Mouse (Mus musculus) left cerebral cortex, postnatal 4 days (tissue): ENCODE results near the gene 0610037L13Rik. TPM values are rescaled to one million over a fixed set of nuclear protein-coding genes. Genes with fewer than 3 reads are reported as not detected.

Source experiments
- DNase-seq: peaks from one replicate; pipeline ENCODE4 v3.0.0-alpha.2; 2022
- intact Hi-C: fragments of 180-260 bp; cut with DNase I; formaldehyde crosslinking; loops from one replicate; pipeline ENCODE4 v1.15.1; 2025
- total RNA-seq, 2 experiments: library from RNA; stranded (reverse); gene quantifications; 2 replicates each; pipeline ENCODE4 v1.2.3; 2021

Gene 0610037L13Rik
- total RNA-seq, 2 experiments from 2014 or later, result 53.0 to 57.5 TPM

DNA sequence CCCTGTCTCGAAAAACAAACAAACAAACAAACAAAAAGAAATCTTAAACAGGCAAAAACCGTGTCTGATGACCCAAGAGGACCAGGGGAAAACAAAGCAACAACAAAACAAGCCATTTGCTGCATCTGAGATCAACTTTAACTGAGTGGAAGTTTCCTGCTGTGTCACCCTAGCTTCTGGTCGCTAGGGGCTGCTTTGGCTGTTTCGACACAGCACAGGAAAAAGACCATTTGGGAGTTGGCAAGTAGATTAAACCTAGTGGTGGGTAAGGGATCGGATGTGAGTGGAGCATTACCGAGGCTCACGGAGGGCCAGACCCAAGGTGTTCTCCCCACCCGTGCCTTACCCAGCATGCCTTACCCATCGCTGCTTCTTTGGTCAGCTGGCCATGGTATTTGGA is 16.9 kb downstream of the 0610037L13Rik start:
- intact Hi-C loops, result no loop called here
- no peak for DNase-seq

DNA sequence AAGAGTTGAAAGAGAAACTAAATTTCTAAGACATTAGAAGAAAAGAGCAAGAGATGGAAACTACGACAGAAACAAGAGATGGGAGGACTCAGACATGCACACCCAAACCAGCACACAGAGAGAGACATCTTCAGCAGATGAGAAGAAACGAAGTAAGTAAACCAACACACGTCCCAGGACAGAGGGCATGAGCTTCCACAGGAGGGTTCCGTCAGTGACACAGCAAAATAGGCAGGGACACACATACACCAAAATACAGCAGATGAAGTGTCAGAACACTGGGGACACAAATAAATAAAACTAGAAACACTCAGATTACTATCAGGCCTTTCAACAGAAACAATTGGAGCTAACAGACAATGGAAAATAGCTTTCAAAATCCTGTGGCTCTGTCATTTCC is 20.4 kb downstream of the 0610037L13Rik start:
- intact Hi-C loops, result no loop called here
- DNase-seq, result no peak

DNA sequence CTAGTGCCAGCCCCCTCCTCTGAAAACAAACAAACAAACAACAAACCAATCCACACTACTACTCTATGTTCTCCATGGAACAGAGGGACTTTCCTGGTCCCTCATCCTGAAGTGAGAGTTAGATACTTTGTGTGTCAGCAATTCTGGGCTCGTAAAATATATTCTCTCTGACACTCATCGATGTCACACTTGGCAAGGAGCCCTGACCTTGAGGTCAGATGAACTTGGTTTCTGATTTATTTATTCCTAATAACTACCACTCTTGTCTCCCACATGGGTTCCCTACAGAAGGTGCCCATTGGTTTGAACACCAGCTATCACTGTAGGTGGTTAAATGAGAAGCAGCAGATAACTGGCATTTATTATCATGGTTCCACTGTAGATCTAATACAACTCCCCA is 30.7 kb downstream of the 0610037L13Rik start:
- DNase-seq, result no peak
- intact Hi-C loops, result no loop called here

DNA sequence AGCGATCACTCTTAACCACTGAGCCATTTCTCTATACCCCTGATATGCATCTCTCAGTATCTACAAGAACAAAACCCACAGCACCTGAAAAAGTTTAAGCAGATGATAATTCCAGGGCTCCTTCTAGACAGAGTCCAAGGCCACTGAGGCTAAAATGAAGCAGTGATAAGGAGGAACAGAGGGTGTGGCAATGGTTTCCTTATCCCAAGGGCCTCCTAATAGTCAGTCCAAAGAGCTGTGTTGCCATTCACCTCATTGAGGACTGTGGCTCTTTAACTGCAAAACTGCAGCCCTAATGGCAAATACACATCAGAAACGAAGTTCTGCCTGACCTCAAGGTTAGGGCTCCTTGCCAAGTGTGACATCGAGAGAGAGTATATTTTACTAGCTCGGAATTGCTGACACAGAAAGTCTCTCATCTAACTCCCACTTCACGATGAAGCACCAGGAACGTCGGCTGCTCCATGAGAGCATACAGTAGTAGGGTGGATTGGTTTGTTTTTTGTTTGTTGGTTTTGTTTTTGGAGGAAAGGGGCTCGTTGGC is 31.6 kb downstream of the 0610037L13Rik start:
- intact Hi-C loops, result no loop called here
- DNase-seq, result no peak

DNA sequence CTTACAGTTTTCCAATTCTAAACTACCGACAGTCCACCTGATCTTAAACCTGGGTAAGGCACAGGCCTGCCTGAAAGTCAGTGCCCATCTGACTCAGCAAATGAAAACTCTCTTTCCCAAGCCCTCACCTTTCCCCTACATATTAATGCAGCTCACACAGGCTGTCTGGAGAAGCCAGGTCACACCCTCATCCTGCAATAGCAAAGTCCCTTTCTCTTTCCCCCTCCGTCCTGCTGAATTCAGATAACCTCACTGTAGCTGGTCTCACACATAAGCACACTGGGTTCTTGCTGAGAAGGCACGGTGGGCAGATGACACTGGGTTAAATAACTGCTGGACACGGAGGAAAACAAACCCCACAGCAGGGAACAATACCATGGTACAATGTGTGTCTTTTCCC is 32.3 kb downstream of the 0610037L13Rik start:
- intact Hi-C loops, result no loop called here
- DNase-seq, result no peak

DNA sequence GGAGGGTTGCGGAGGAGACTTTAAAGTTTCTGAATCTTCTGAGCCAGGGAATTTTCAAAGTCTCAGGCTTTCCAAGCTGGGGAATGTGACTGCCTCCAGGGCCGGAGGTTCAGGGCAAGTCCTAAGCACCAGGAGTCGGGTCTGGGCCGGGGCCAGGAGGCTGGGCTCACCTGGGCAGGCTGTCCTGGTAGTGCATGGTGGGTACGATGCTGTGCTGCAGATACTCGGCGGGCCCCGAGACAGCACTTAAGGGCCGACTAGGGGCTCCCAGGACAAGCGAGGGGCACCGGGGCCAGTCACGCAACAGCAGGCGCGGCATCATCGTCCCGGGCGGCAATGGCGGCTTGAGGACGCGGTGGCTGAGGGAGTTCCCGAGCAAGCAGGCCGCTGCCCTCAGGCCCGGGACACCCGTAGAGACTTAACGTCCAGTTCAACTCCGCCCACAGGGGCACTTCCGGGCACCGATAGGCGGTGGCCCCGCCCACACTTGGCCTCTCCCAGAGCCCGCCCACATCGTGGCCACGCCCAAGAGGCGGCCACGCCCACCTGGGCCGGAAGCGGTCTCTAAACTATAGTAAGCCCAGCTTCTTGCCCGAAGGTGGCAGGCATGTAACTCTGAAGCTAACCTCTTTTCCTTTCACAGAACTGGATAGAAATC is 33.7 kb downstream of the 0610037L13Rik start, which contains the start of gene Cpt2:
Gene Cpt2 (minus strand): TSS at position 466 of the 658 bp plus-strand sequence.
- intact Hi-C loops, result no loop called here

DNA sequence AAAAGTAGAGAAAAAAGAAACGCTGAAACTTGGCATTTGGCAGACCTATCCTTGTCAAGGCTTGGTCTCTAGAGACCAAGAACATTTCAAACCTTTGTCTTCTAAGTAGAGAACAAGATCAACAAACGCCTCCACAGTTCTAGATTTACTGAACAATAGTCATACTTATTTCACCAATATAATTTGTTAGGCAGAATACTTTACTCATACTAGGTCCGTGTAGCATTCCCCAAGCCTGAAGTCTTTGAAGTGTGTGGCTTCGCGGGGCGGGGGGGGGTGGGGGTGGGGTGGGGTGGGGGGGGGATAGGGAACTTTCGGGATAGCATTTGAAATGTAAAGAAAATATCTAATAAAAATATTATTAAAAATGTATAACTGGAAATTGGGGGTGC is 34.2 kb downstream of the 0610037L13Rik start:
- DNase-seq, result no peak
- intact Hi-C loops, result no loop called here

More for the DNA sequence above, 33.7 kb downstream of the 0610037L13Rik start, which contains the start of gene Cpt2:
- peak; percentile 94 for DNase-seq

DNA sequence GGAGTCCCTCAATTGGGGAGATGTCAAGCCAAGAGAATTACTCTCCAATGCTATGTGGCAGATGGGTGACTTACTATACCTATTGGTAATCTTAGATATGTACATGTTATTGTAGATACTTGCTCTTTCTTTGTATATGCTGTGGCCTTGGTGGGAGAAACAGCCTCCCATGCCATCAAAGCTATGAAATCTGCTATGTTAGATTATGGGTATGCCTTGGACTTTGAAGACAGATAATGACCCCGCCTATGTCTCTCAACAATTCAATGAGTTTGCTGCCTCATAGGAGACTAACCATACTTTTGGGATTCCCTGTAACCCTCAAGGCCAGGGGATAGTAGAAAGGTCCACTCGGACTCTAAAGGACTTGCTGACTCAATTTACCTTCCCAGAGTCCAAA is 38.7 kb downstream of the 0610037L13Rik start:
- intact Hi-C loops, result no loop called here
- no peak for DNase-seq

DNA sequence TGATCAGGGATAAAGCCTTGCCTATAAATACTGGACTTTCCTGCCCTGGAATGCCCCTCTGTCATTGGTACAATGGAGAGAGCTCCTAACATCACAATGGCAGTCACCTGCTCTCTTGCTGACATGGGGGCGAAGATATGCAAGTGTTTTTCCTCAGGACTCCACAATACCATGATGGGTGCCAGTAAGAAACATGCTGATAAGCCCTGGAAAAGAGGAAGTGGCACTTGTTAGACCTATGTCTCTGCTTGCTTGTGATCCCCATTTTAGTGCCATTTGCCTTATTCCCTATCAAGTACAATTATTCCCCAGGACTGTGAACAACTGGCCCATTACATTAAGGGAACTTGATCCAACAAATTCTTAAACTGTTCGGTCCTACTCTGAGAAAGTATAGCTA is 39.1 kb downstream of the 0610037L13Rik start:
- intact Hi-C loops, result no loop called here
- no peak for DNase-seq

DNA sequence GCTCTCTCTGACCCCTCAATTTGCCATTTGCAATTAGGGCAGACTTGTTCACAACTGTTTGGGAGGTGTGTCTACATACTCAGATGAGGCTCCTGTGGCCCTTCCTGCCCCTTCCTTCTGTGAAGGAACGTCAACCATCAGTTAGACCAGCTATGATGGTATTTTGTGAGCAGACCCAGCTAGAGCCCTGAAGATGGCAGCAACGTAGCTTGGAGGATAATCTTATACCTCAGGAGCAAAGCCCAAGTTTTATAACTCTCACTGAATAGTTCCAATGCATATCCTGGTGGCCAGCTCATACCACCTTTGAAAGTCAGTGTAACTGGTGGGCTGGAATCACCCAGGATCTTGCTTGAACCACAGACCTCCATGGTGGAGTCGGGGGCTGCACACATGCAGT is 41.8 kb downstream of the 0610037L13Rik start:
- intact Hi-C loops, result no loop called here
- no peak for DNase-seq

DNA sequence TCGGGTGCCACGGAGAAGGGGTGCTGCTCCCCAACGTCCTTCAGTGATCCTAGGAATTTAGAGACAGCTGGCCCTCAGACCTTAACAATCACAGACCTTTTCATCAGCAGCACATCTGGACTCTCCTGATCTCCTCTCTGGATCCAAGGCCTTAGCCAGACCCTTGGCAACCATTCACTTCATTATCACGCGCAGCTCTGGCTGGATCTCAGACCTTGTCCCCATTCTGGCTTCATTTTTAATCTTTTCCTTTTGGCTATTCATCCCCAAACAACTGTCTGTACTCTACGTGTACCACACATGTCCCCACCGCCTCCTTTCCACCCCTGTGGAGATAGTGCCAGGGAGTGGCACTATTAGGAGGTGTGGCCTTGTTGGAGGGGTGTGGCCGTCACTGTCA is 43.6 kb downstream of the 0610037L13Rik start:
- intact Hi-C loops, result no loop called here
- no peak for DNase-seq

DNA sequence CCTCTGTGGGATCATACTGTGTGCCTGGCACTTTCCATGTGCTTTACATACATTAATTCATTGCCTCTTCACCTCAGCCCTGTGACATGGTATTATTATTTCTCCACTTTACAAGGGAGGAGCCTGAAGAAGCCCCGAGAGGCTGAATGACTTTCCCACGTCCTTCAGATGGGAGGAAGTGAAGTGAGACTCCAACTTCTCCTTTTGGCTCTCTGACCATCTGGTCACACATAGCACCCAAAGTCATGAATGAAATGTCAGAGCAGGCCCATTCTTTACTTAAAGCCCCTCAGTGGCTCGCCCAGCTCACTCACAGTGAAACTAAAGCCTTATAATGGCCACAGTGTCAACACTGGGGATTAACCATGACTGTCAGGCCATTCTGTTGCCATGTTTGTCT is 45.6 kb downstream of the 0610037L13Rik start:
- intact Hi-C loops, result no loop called here
- DNase-seq, result no peak

DNA sequence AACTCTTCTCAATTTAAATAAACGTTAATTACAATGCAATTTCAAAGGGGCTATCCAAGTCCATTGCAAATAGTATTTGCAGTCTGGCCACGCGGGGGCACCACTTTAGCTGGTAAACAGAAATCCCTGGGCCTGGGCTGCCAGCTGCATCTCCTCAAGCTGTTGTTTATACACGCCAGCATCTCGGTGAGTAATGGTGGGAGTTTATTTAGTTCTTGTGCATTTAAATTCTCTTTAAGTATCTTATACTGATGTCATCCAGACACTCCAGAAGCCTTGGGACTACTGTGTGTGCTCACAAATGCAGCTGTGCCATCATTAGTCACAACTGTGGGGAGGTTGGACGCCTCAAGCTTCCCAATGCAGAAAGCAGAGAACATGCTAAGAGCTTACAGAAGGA is 47.7 kb downstream of the 0610037L13Rik start:
- DNase-seq, result peak; percentile 88
- intact Hi-C loops, result no loop called here

DNA sequence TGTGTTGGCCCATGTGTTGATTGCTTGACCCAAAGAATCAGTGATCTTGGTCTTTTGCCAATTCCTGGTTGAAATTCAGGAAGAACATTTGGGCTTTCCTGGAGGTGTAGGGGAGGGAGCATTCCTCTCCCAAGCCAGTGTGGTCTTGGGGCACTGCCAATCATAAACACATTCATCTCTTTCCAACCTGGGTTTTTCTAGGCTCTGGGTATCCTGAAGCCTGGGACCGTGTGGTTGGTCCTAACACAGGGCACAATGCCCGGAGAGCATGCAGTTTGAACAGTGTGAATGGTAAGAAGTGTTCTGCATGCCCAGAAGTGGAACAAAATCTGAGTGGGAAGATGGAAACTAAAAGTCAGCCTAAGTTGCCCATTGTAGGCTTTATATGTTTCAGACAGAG is 48.5 kb downstream of the 0610037L13Rik start:
- intact Hi-C loops, result no loop called here
- peak; percentile 29 for DNase-seq

DNA sequence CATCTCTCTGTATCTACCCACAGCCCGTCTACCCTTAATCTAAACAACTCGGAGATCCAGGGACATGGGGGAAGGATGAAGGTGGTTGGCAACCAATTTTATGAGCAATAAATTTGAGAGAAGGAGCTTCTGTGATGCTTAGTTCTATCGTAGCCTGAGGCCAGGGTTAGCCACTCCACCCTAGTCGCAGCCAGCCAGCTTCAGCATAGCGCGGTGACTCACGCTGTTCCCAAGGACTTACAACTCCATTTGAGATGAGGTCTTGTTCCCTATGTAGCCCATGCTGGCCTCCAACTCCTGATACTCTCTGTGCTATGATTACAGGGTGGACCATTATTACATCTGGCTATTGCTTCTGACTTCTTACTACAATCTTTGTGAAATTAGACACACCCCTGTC is 53.1 kb downstream of the 0610037L13Rik start:
- no peak for DNase-seq
- intact Hi-C loops, result loop anchor here (10.0 kb wide), 1 partner anchor 132 kb away; no protein-coding TSS in a partner anchor

DNA sequence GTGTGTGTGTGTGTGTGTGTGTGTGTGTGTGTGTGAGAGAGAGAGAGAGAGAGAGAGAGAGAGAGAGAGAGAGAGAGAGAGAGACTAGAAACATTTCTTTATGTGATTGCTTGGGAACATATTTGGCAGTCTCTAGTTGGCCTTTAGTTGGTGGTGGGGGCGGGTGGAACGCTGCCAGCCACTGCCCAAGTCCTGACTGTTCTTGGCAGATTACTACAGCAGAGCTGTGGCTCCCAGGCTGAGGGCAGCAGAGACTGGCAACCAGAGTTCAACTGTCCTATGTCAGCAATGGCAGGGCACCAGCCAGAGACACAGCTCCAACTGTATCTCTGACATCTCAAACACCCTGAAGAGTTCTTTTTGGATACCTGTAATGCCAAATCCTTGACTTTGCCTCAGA is 54.5 kb downstream of the 0610037L13Rik start:
- intact Hi-C loops, result loop anchor here (10.0 kb wide), 1 partner anchor 131 kb away; no protein-coding TSS in a partner anchor
- DNase-seq, result peak; percentile 69

Other genes starting within 250 kb of the 0610037L13Rik start
- gene Dmrtb1, start 205.6 kb upstream of the 0610037L13Rik start, total RNA-seq, result 1 to 10 TPM; 3.4 to 3.6 TPM
- 100 to 1,000 TPM; 207 to 215 TPM for gene Lrp8, start 87.6 kb upstream of the 0610037L13Rik start, total RNA-seq
- gene Magoh, start 10.1 kb upstream of the 0610037L13Rik start, total RNA-seq, result 10 to 100 TPM; 64.4 to 68.6 TPM
- gene Cpt2, start 33.8 kb downstream of the 0610037L13Rik start, total RNA-seq, result 1 to 10 TPM; 4.8 to 5.9 TPM
- not detected for gene Slc1a7, start 78.5 kb downstream of the 0610037L13Rik start, total RNA-seq
- gene Podn, start 206.6 kb downstream of the 0610037L13Rik start, total RNA-seq, result 1 to 10 TPM; 5.7 to 9.5 TPM